Mouse (Mus musculus): ENCODE data around the gene Rps15.

Rps15 gene

GRCm38 (mm10) chr10:80260642-80261584, 31.3 kb upstream of the Rps15 start, which contains the start of the genes Gamt and Dazap1:
Gene Gamt, minus strand, starts transcription at chr10:80261012.
Gene Dazap1, plus strand, starts transcription at chr10:80261486.
- peak; percentile 82 to 96 for DNase-seq (ENCODE audit: low spot score in 2 of 2)

GRCm38 (mm10) chr10:80261585-80261968, 30.7 kb upstream of the Rps15 start:
- peak; percentile 65 to 90 for DNase-seq (ENCODE audit: low spot score in 2 of 2)

GRCm38 (mm10) chr10:80262169-80262568, 30.1 kb upstream of the Rps15 start:
- no peak for DNase-seq (ENCODE audit: low spot score in 2 of 2)

- no peak for DNase-seq (ENCODE audit: low spot score in 2 of 2)
Observed at GRCm38 (mm10) chr10:80262776-80263365, 29.4 kb upstream of the Rps15 start.

GRCm38 (mm10) chr10:80264341-80265148, 27.7 kb upstream of the Rps15 start:
- DNase-seq (ENCODE audit: low spot score in 2 of 2) = peak; percentile 96 to 99

GRCm38 (mm10) chr10:80265149-80265486, 27.1 kb upstream of the Rps15 start:
- no peak for DNase-seq (ENCODE audit: low spot score in 2 of 2)

- DNase-seq (ENCODE audit: low spot score in 2 of 2) = no peak
Observed at GRCm38 (mm10) chr10:80270099-80270498, 22.2 kb upstream of the Rps15 start.

GRCm38 (mm10) chr10:80270734-80271181, 21.5 kb upstream of the Rps15 start:
- DNase-seq (ENCODE audit: low spot score in 2 of 2) = no peak

GRCm38 (mm10) chr10:80271186-80271843, 20.9 kb upstream of the Rps15 start:
- DNase-seq (ENCODE audit: low spot score in 2 of 2) = no peak

GRCm38 (mm10) chr10:80271870-80272585, 20.2 kb upstream of the Rps15 start:
- DNase-seq (ENCODE audit: low spot score in 2 of 2) = no peak

- DNase-seq (ENCODE audit: low spot score in 2 of 2) = no peak
Observed at GRCm38 (mm10) chr10:80273847-80274246, 18.4 kb upstream of the Rps15 start.

- DNase-seq (ENCODE audit: low spot score in 2 of 2) = no peak
Observed at GRCm38 (mm10) chr10:80276238-80276637, 16.0 kb upstream of the Rps15 start.

- DNase-seq (ENCODE audit: low spot score in 2 of 2) = no peak
Observed at GRCm38 (mm10) chr10:80278390-80278789, 13.9 kb upstream of the Rps15 start.

- DNase-seq (ENCODE audit: low spot score in 2 of 2) = no peak
Observed at GRCm38 (mm10) chr10:80279273-80279672, 13.0 kb upstream of the Rps15 start.

GRCm38 (mm10) chr10:80281304-80281703, 10.9 kb upstream of the Rps15 start:
- no peak for DNase-seq (ENCODE audit: low spot score in 2 of 2)

GRCm38 (mm10) chr10:80281921-80282371, 10.3 kb upstream of the Rps15 start:
- no peak for DNase-seq (ENCODE audit: low spot score in 2 of 2)

- no peak for DNase-seq (ENCODE audit: low spot score in 2 of 2)
Observed at GRCm38 (mm10) chr10:80282481-80283441, 9.5 kb upstream of the Rps15 start.

- no peak for DNase-seq (ENCODE audit: low spot score in 2 of 2)
Observed at GRCm38 (mm10) chr10:80285222-80286070, 6.8 kb upstream of the Rps15 start.

- no peak for DNase-seq (ENCODE audit: low spot score in 2 of 2)
Observed at GRCm38 (mm10) chr10:80288097-80288496, 4.2 kb upstream of the Rps15 start.
